Mouse (Mus musculus) left cerebral cortex, adult 18-20 months (tissue): Measurements from ENCODE around the gene Cdc5l. TPM values are rescaled to one million over a fixed set of nuclear protein-coding genes. Genes with fewer than 3 reads are reported as not detected.
"Not testable (repeated sequence)": the region's sequence is repeated elsewhere in the genome, so short reads cannot be mapped to it uniquely, and the experiment has no call there.

Experiments
- DNase-seq, 2 experiments: peaks; one replicate each; pipeline ENCODE4 v3.0.0; 2021 to 2022; ENCODE audit warnings: low spot score in 2 of 2, mixed read lengths in 1 of 2
- long read RNA-seq, 2 experiments: library from polyadenylated mRNA; stranded (forward); transcript quantifications; one replicate each; pipeline ENCODE4 v2.0.0; 2021
- total RNA-seq, 2 experiments: library from RNA; stranded (reverse); gene quantifications; 2 replicates each; pipeline ENCODE4 v1.2.3; 2021

Cdc5l gene
- 10 to 100 TPM; 60.8 to 61.4 TPM for total RNA-seq
- long read RNA-seq, experiment 1, transcript Cdc5l-201 (16 exons, 3,027 nt), result major isoform, 34 of 40 reads
- long read RNA-seq, experiment 1, partial matches to known transcripts, result 4 of 40 reads
- long read RNA-seq, experiment 1, other reads (novel, unspliced or antisense), result 2 of 40 reads
- long read RNA-seq, experiment 2, transcript Cdc5l-201 (16 exons, 3,027 nt), result major isoform, 31 of 40 reads
- long read RNA-seq, experiment 2, partial matches to known transcripts, result 5 of 40 reads
- long read RNA-seq, experiment 2, other reads (novel, unspliced or antisense), result 4 of 40 reads

- peak; percentile 92 to 96 for DNase-seq
These were observed at the start of gene Cdc5l for GRCm38 (mm10) chr17:45433419-45434261. TSS of gene Cdc5l (minus strand) at chr17:45433737.

- no peak for DNase-seq
These were observed 46.9 kb upstream of the Cdc5l start for GRCm38 (mm10) chr17:45480429-45480828.

- peak; percentile 87 to 92 for DNase-seq
These were observed 44.8 kb upstream of the Cdc5l start for GRCm38 (mm10) chr17:45478234-45478825.

- peak; percentile 83 to 90 for DNase-seq
These were observed 41.3 kb upstream of the Cdc5l start, which contains the start of gene Spats1 for GRCm38 (mm10) chr17:45474669-45475465. TSS of gene Spats1 (minus strand) at chr17:45475415.

GRCm38 (mm10) chr17:45474146-45474545 is 40.6 kb upstream of the Cdc5l start:
- DNase-seq, result no peak

- DNase-seq, result no peak
These were observed 40.1 kb upstream of the Cdc5l start for GRCm38 (mm10) chr17:45473667-45474066.

GRCm38 (mm10) chr17:45470726-45471125 is 37.2 kb upstream of the Cdc5l start:
- no peak for DNase-seq

GRCm38 (mm10) chr17:45468302-45468701 is 34.8 kb upstream of the Cdc5l start:
- no peak for DNase-seq

GRCm38 (mm10) chr17:45466701-45467100 is 33.2 kb upstream of the Cdc5l start:
- DNase-seq, result no peak

GRCm38 (mm10) chr17:45464255-45464654 is 30.7 kb upstream of the Cdc5l start:
- no peak for DNase-seq

GRCm38 (mm10) chr17:45462506-45462905 is 29.0 kb upstream of the Cdc5l start:
- DNase-seq, result no peak

GRCm38 (mm10) chr17:45459062-45459461 is 25.5 kb upstream of the Cdc5l start:
- no peak for DNase-seq

GRCm38 (mm10) chr17:45458516-45458915 is 25.0 kb upstream of the Cdc5l start:
- DNase-seq, result no peak

- no peak for DNase-seq
These were observed 23.9 kb upstream of the Cdc5l start for GRCm38 (mm10) chr17:45457487-45457886.

GRCm38 (mm10) chr17:45456260-45457152 is 23.0 kb upstream of the Cdc5l start:
- DNase-seq, result no peak

GRCm38 (mm10) chr17:45455783-45456182 is 22.2 kb upstream of the Cdc5l start:
- not testable (repeated sequence) for DNase-seq

- no peak for DNase-seq
These were observed 21.3 kb upstream of the Cdc5l start for GRCm38 (mm10) chr17:45454794-45455193.

- DNase-seq, result no peak
These were observed 18.7 kb upstream of the Cdc5l start for GRCm38 (mm10) chr17:45452271-45452670.

GRCm38 (mm10) chr17:45450153-45450552 is 16.6 kb upstream of the Cdc5l start:
- no peak for DNase-seq

- DNase-seq, result no peak
These were observed 16.0 kb upstream of the Cdc5l start for GRCm38 (mm10) chr17:45449586-45449985.
